Mouse (Mus musculus): Measurements from ENCODE around the gene Limch1.

Limch1 gene

GRCm38 (mm10) chr5:66746761-66747160, 1.1 kb downstream of the Limch1 start:
- no peak for DNase-seq (ENCODE audit: low spot score)

GRCm38 (mm10) chr5:66747761-66748430, 2.3 kb downstream of the Limch1 start:
- DNase-seq (ENCODE audit: low spot score) = no peak

GRCm38 (mm10) chr5:66748448-66749115, 3.0 kb downstream of the Limch1 start:
- no peak for DNase-seq (ENCODE audit: low spot score)

GRCm38 (mm10) chr5:66750641-66751040, 5.0 kb downstream of the Limch1 start:
- DNase-seq (ENCODE audit: low spot score) = no peak

- DNase-seq (ENCODE audit: low spot score) = no peak
These were observed 5.8 kb downstream of the Limch1 start for GRCm38 (mm10) chr5:66751332-66751980.

GRCm38 (mm10) chr5:66753620-66754019, 8.0 kb downstream of the Limch1 start:
- no peak for DNase-seq (ENCODE audit: low spot score)

GRCm38 (mm10) chr5:66756821-66757705, 11.4 kb downstream of the Limch1 start:
- no peak for DNase-seq (ENCODE audit: low spot score)

GRCm38 (mm10) chr5:66757706-66758237, 12.1 kb downstream of the Limch1 start:
- DNase-seq (ENCODE audit: low spot score) = no peak

GRCm38 (mm10) chr5:66759354-66759753, 13.7 kb downstream of the Limch1 start:
- no peak for DNase-seq (ENCODE audit: low spot score)

- DNase-seq (ENCODE audit: low spot score) = no peak
These were observed 15.1 kb downstream of the Limch1 start for GRCm38 (mm10) chr5:66760747-66761146.

GRCm38 (mm10) chr5:66762006-66762405, 16.4 kb downstream of the Limch1 start:
- no peak for DNase-seq (ENCODE audit: low spot score)

- DNase-seq (ENCODE audit: low spot score) = no peak
These were observed 18.5 kb downstream of the Limch1 start for GRCm38 (mm10) chr5:66764129-66764528.

GRCm38 (mm10) chr5:66765911-66766310, 20.3 kb downstream of the Limch1 start:
- no peak for DNase-seq (ENCODE audit: low spot score)

- DNase-seq (ENCODE audit: low spot score) = no peak
These were observed 22.4 kb downstream of the Limch1 start for GRCm38 (mm10) chr5:66768034-66768433.

- DNase-seq (ENCODE audit: low spot score) = no peak
These were observed 23.4 kb downstream of the Limch1 start for GRCm38 (mm10) chr5:66769070-66769469.

GRCm38 (mm10) chr5:66769558-66769957, 23.9 kb downstream of the Limch1 start:
- DNase-seq (ENCODE audit: low spot score) = no peak

- no peak for DNase-seq (ENCODE audit: low spot score)
These were observed 32.5 kb downstream of the Limch1 start for GRCm38 (mm10) chr5:66777999-66778710.

- DNase-seq (ENCODE audit: low spot score) = no peak
These were observed 34.7 kb downstream of the Limch1 start for GRCm38 (mm10) chr5:66780371-66780770.

GRCm38 (mm10) chr5:66781507-66781906, 35.9 kb downstream of the Limch1 start:
- no peak for DNase-seq (ENCODE audit: low spot score)

- DNase-seq (ENCODE audit: low spot score) = no peak
These were observed 37.2 kb downstream of the Limch1 start for GRCm38 (mm10) chr5:66782851-66783250.

GRCm38 (mm10) chr5:66784624-66785361, 39.2 kb downstream of the Limch1 start:
- no peak for DNase-seq (ENCODE audit: low spot score)
